9 mouse cellular contexts compared by ENCODE assay signal in the genomic region with DNA sequence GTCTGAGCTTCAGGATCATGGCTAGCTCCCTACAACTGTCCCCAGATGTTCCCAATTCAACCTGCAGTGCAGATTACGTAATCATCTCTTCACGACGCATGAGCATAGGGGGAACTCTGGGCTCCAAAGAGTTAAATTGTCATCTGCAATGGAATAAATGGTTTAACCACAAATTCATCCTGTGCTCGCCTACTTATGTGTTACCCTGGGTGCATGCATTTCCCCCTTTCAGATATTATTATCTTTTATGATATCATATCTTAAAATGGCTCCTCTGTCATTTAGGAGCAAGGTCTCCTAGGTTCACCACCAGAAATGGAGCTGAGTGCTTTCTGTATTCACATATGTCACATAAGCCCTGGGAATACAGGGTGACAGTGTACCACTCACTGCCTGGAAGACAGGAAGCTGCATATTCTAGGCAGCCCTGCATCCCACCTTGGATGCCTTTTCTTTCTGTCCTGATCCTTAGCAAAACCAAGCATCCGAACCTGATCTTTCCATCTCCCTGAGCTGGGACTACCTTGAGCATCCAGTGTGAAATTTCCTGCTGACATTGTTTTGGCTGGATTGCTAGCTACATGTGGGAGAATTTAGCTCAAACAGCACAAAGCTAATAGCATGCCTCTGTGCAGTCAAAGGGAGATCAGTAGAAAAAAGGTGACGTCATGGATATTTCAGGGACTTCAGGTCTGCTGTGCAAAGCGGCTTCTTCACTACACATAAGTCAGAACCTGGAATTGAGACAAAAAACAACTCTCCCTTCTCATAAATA.
DNase-seq lines count a peak whose midpoint lies in the region; ATAC-seq and TF ChIP-seq lines count a peak whose summit lies in the region.
"Had no signal": no experiment of that assay in that cellular context is flagged by ENCODE, and none has a peak within 500 bp of the region (broad histone marks: within the 10 kb centered on the region; RNA-seq: fewer than 3 reads in every experiment).

No protein-coding gene starts in this region.

- H3K9ac ChIP-seq in CH12.LX (ENCODE audit: insufficient read depth, low read depth): no peak overlapping the region
- no peak overlapping the region for H3K9ac ChIP-seq in embryonic facial prominence, embryonic 14.5 days (ENCODE audit: low read depth, low read length)
- H3K9ac ChIP-seq in intestine, postnatal 0 days (ENCODE audit: low read depth, low read length): no peak overlapping the region
- H3K9ac ChIP-seq: heart, embryonic 15.5 days had no signal

- ATAC-seq in embryonic facial prominence, embryonic 14.5 days (ENCODE audit: low read depth): peak; percentile 65; the same call in 1 of the 2 replicates
- no peak for ATAC-seq in intestine, postnatal 0 days

- H3K27ac ChIP-seq in left cerebral cortex, adult 2 months: peak overlapping the region; percentile 25
- no peak overlapping the region for H3K27ac ChIP-seq in CH12.LX (ENCODE audit: insufficient read depth, low read depth)
- H3K27ac ChIP-seq in embryonic facial prominence, embryonic 14.5 days (replicated peaks; ENCODE audit: low read depth, low read length): no peak overlapping the region
- no peak overlapping the region for H3K27ac ChIP-seq in intestine, postnatal 0 days (ENCODE audit: low read depth, low read length)
- H3K27ac ChIP-seq: heart, embryonic 15.5 days had no signal

- dilution Hi-C loops in CH12.LX (cut with MboI; ENCODE audit: extremely low pct_ligation_motif_present, extremely low pct_unique_long_range_greater_than_20kb, low sequenced_read_pairs): no loop called here

- TF ChIP-seq CTCF in left cerebral cortex, adult 2 months (IDR thresholded peaks at IDR 0.05): no peak
- no peak for TF ChIP-seq CTCF in CH12.LX (conservative IDR thresholded peaks at IDR 0.05 in 1 of 2, IDR thresholded peaks at IDR 0.05 in 1 of 2; ENCODE audit: low read depth in 2 of 2, low read length in 2 of 2)
- TF ChIP-seq CTCF in intestine, postnatal 0 days (IDR thresholded peaks at IDR 0.05; ENCODE audit: low read depth): no peak

- no peak for TF ChIP-seq RAD21 in CH12.LX (IDR thresholded peaks at IDR 0.05; ENCODE audit: low read depth, low read length)

- in situ Hi-C loops in CH12.LX (cut with MboI; ENCODE audit: low pct_ligation_motif_present, low pct_unique_long_range_greater_than_20kb, low sequenced_read_pairs): loop anchor here (25.0 kb wide), 1 partner anchor 340 kb away; the partner anchor contains the start of gene Pten

- TF ChIP-seq EP300 in CH12.LX (IDR thresholded peaks at IDR 0.05; ENCODE audit: low read length): no peak; the same call in 1 of the 2 replicates

- no peaks in the 10 kb centered on the region for H3K79me2 ChIP-seq in CH12.LX (replicated peaks; ENCODE audit: control insufficient read depth, extremely low read depth, insufficient read depth, poor library complexity, severe bottlenecking)

- peak overlapping the region; percentile 84; the same call in 1 of the 2 replicates for H3K4me2 ChIP-seq in CH12.LX (ENCODE audit: insufficient read depth, low read depth, poor library complexity, severe bottlenecking)
- H3K4me2 ChIP-seq in embryonic facial prominence, embryonic 14.5 days (ENCODE audit: low read depth, low read length): peak overlapping the region; percentile 43
- no peak overlapping the region for H3K4me2 ChIP-seq in intestine, postnatal 0 days (replicated peaks; ENCODE audit: low read depth)
- H3K4me2 ChIP-seq: heart, embryonic 15.5 days had no signal

- intact Hi-C loops in left cerebral cortex, adult 2 months (cut with DNase I): loop anchor here (5.0 kb wide), 1 partner anchor 345 kb away; the partner anchor contains the start of gene Pten

- H3K9me3 ChIP-seq in CH12.LX (replicated peaks; ENCODE audit: low read length): no peaks in the 10 kb centered on the region
- no peaks in the 10 kb centered on the region for H3K9me3 ChIP-seq in embryonic facial prominence, embryonic 14.5 days (ENCODE audit: control insufficient read depth, low read length)
- no peaks in the 10 kb centered on the region for H3K9me3 ChIP-seq in megakaryocyte, embryonic 14.5 days
- no peaks in the 10 kb centered on the region for H3K9me3 ChIP-seq in intestine, postnatal 0 days (ENCODE audit: control insufficient read depth)
- H3K9me3 ChIP-seq: heart, embryonic 15.5 days had no signal

- H3K4me1 ChIP-seq in CH12.LX (ENCODE audit: control insufficient read depth in 1 of 2, insufficient read depth in 2 of 2): peaks cover 10 to 18% of the 10 kb centered on the region in 2 experiments
- peaks cover 16% of the 10 kb centered on the region; the same call in 1 of the 2 replicates for H3K4me1 ChIP-seq in embryonic facial prominence, embryonic 14.5 days (ENCODE audit: control insufficient read depth, insufficient read depth, low read length)
- peaks cover 54% of the 10 kb centered on the region for H3K4me1 ChIP-seq in megakaryocyte, embryonic 14.5 days
- H3K4me1 ChIP-seq in intestine, postnatal 0 days (replicated peaks; ENCODE audit: control insufficient read depth, insufficient read depth, low read length): no peaks in the 10 kb centered on the region

- no peak overlapping the region for H3K4me3 ChIP-seq in left cerebral cortex, adult 2 months
- no peak overlapping the region for H3K4me3 ChIP-seq in CH12.LX (replicated peaks in 1 of 3; ENCODE audit: low read depth in 2 of 3, low read length in 2 of 3, poor library complexity in 1 of 3)
- no peak overlapping the region for H3K4me3 ChIP-seq in embryonic facial prominence, embryonic 14.5 days (ENCODE audit: low read depth, low read length)
- H3K4me3 ChIP-seq in megakaryocyte, embryonic 14.5 days (replicated peaks): peak overlapping the region; percentile 89
- no peak overlapping the region for H3K4me3 ChIP-seq in intestine, postnatal 0 days (ENCODE audit: low read depth, low read length)
- H3K4me3 ChIP-seq: heart, embryonic 15.5 days had no signal

- H3K36me3 ChIP-seq in CH12.LX (replicated peaks in 1 of 2; ENCODE audit: control insufficient read depth in 1 of 2, insufficient read depth in 1 of 2, low read length in 1 of 2): no peaks in the 10 kb centered on the region
- no peaks in the 10 kb centered on the region for H3K36me3 ChIP-seq in embryonic facial prominence, embryonic 14.5 days (ENCODE audit: control insufficient read depth, insufficient read depth, low read length)
- no peaks in the 10 kb centered on the region for H3K36me3 ChIP-seq in megakaryocyte, embryonic 14.5 days (replicated peaks; ENCODE audit: low read length)
- H3K36me3 ChIP-seq in intestine, postnatal 0 days (ENCODE audit: control insufficient read depth, insufficient read depth): no peaks in the 10 kb centered on the region
- H3K36me3 ChIP-seq: heart, embryonic 15.5 days had no signal

- TF ChIP-seq POLR2A in CH12.LX (IDR thresholded peaks at IDR 0.05; ENCODE audit: low read depth, low read length): no peak

- WGBS in embryonic facial prominence, embryonic 14.5 days: 50% methylated on average over 7 of the region's 7 CpGs
- WGBS in intestine, postnatal 0 days: 76% methylated on average over 7 of the region's 7 CpGs

- DNase-seq in left cerebral cortex, adult 2 months (ENCODE audit: extremely low spot score in 1 of 2, low spot score in 2 of 2): no peak
- no peak for DNase-seq in left cerebral cortex, adult 8-10 months (ENCODE audit: low spot score in 2 of 2)
- no peak for DNase-seq in CH12.LX (ENCODE audit: extremely low read depth)
- DNase-seq in embryonic facial prominence, embryonic 14.5 days (ENCODE audit: low spot score): peak; percentile 72
- no peak for DNase-seq in kidney, postnatal 4 days
- no peak for DNase-seq in Muller cell, postnatal 12 days (ENCODE audit: inconsistent ontology term)

- H3K27me3 ChIP-seq in CH12.LX (replicated peaks): peaks cover 4% of the 10 kb centered on the region
- H3K27me3 ChIP-seq in embryonic facial prominence, embryonic 14.5 days (replicated peaks; ENCODE audit: control insufficient read depth, insufficient read depth, low read length): no peaks in the 10 kb centered on the region
- H3K27me3 ChIP-seq in megakaryocyte, embryonic 14.5 days (replicated peaks): no peaks in the 10 kb centered on the region
- no peaks in the 10 kb centered on the region for H3K27me3 ChIP-seq in intestine, postnatal 0 days (replicated peaks; ENCODE audit: control insufficient read depth, insufficient read depth, low read length)
- H3K27me3 ChIP-seq: heart, embryonic 15.5 days had no signal

TF ChIP-seq in CH12.LX, 34 proteins besides CTCF, POLR2A, EP300 and RAD21:
- TF ChIP-seq SMC3 (IDR thresholded peaks at IDR 0.05; ENCODE audit: low read depth, low read length) (no peak), NELFE (IDR thresholded peaks at IDR 0.05; ENCODE audit: low read depth, low read length) (0 out of 2 replicates have a peak, but pooled peaks have one; percentile 14), JUN (IDR thresholded peaks at IDR 0.05; ENCODE audit: insufficient read depth, low read depth, low read length) (peak; percentile 94), MEF2A (IDR thresholded peaks at IDR 0.05; ENCODE audit: borderline replicate concordance, low read depth, low read length) (peak; percentile 85; the same call in 1 of the 2 replicates), JUND (conservative IDR thresholded peaks at IDR 0.05; ENCODE audit: low read depth, low read length) (peak; percentile 74)
